Mouse (Mus musculus): ENCODE results near the gene Fgf18. TPM values are rescaled to one million over a fixed set of nuclear protein-coding genes. Genes with fewer than 3 reads are reported as not detected.

Gene Fgf18
- polyA plus RNA-seq, 1 experiment from 2014 or later = 7.2 TPM

DNA sequence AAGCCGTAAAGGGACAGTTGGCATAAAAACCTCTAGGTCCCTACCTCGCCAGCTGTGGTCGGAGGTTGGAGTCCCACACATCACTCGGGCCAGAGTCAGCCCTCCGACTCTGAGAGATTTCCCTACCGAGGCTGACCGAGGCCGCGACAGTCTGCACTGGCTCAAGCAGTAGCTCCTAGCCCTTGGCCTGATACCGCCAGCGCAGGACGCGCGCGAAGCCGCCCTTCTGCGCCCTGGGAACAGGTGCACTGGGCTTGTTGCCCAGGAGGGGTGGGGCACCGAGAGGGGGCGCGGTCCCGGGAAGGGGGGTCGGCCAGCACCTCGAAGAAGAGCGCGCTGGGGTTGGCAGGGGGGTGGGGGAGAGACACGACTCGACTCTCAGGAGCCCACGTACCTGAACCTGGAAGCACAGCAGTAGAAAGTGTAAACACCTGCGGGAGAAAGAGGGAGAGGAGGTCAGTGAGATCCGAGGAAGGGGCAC, 509 bp downstream of the Fgf18 start:
- Histone ChIP-seq H3K4me3 (ENCODE audit: low read length) (peak overlapping the region; percentile 57), H3K27ac (ENCODE audit: low read depth, low read length) (peak overlapping the region; percentile 83), H3K27me3 (replicated peaks; ENCODE audit: control insufficient read depth, insufficient read depth, low read length) (no peaks in the 10 kb centered on the region; the same call in 1 of the 2 replicates), H3K9ac (ENCODE audit: low read depth, low read length) (peak overlapping the region; percentile 79), H3K36me3 (ENCODE audit: control insufficient read depth, insufficient read depth, low read length) (peaks cover 16% of the 10 kb centered on the region), H3K4me2 (ENCODE audit: low read length) (peak overlapping the region; percentile 89), H3K9me3 (ENCODE audit: control insufficient read depth, low read length) (no peaks in the 10 kb centered on the region), H3K4me1 (ENCODE audit: control insufficient read depth, insufficient read depth, low read depth, low read length) (peaks cover 19% of the 10 kb centered on the region)
- WGBS = under 1% methylated on average over 30 of the region's 30 CpGs
- peak; percentile 16; the same call in 1 of the 2 replicates for ATAC-seq

- peak overlapping the region; percentile 89 for H3K4me2 ChIP-seq (ENCODE audit: low read length)
- peak overlapping the region; percentile 57 for H3K4me3 ChIP-seq (ENCODE audit: low read length)
- H3K27ac ChIP-seq (ENCODE audit: low read depth, low read length) = peak overlapping the region; percentile 44
- H3K27me3 ChIP-seq (replicated peaks; ENCODE audit: control insufficient read depth, insufficient read depth, low read length) = no peaks in the 10 kb centered on the region; the same call in 1 of the 2 replicates
- H3K4me1 ChIP-seq (ENCODE audit: control insufficient read depth, insufficient read depth, low read depth, low read length) = peaks cover 19% of the 10 kb centered on the region
- peak; percentile 48 for ATAC-seq
- H3K9me3 ChIP-seq (ENCODE audit: control insufficient read depth, low read length) = no peaks in the 10 kb centered on the region
- peak overlapping the region; percentile 2; the same call in 1 of the 2 replicates for H3K9ac ChIP-seq (ENCODE audit: low read depth, low read length)
- peaks cover 12% of the 10 kb centered on the region for H3K36me3 ChIP-seq (ENCODE audit: control insufficient read depth, insufficient read depth, low read length)
- WGBS = 5% methylated on average over 9 of the region's 9 CpGs
Measured at GRCm38 (mm10) chr11:33146143-33146497, 1.1 kb downstream of the Fgf18 start.

GRCm38 (mm10) chr11:33145201-33146142, 1.7 kb downstream of the Fgf18 start:
- Histone ChIP-seq H3K27ac (ENCODE audit: low read depth, low read length) (no peak overlapping the region), H3K27me3 (replicated peaks; ENCODE audit: control insufficient read depth, insufficient read depth, low read length) (no peaks in the 10 kb centered on the region; the same call in 1 of the 2 replicates), H3K9ac (ENCODE audit: low read depth, low read length) (0 out of 2 replicates have a peak overlapping the region, but pooled peaks have one; percentile 17), H3K4me3 (ENCODE audit: low read length) (peak overlapping the region; percentile 57), H3K36me3 (ENCODE audit: control insufficient read depth, insufficient read depth, low read length) (peaks cover 6% of the 10 kb centered on the region), H3K4me2 (ENCODE audit: low read length) (peak overlapping the region; percentile 89), H3K4me1 (ENCODE audit: control insufficient read depth, insufficient read depth, low read depth, low read length) (peaks cover 19% of the 10 kb centered on the region), H3K9me3 (ENCODE audit: control insufficient read depth, low read length) (no peaks in the 10 kb centered on the region)
- no peak for ATAC-seq
- 19% methylated on average over 7 of the region's 7 CpGs for WGBS

DNA sequence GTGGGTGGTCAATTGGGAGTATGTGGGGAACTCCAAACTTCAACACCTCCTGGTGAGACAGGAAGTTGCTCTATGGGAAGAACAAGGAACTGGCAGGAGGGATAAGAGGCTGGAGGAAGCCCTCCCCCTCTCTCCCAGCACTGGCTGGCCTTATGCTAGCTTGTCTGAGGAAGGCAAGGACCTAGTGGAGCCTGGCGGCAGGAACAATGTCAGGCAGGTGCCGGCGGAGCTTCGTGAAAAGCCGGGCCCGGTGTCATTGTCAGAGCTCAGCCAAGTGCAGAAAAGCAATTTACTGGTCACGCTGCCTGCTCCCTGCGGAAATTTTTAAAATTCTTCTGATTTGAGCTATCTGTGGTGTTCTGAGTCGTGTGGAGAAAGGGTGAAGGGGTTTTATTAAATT, 3.3 kb downstream of the Fgf18 start:
- Histone ChIP-seq H3K4me3 (ENCODE audit: low read length) (no peak overlapping the region), H3K27me3 (replicated peaks; ENCODE audit: control insufficient read depth, insufficient read depth, low read length) (no peaks in the 10 kb centered on the region; the same call in 1 of the 2 replicates), H3K4me1 (ENCODE audit: control insufficient read depth, insufficient read depth, low read depth, low read length) (peaks cover 19% of the 10 kb centered on the region), H3K9ac (ENCODE audit: low read depth, low read length) (no peak overlapping the region), H3K36me3 (ENCODE audit: control insufficient read depth, insufficient read depth, low read length) (no peaks in the 10 kb centered on the region), H3K4me2 (ENCODE audit: low read length) (no peak overlapping the region), H3K9me3 (ENCODE audit: control insufficient read depth, low read length) (no peaks in the 10 kb centered on the region), H3K27ac (ENCODE audit: low read depth, low read length) (no peak overlapping the region)
- 10% methylated on average over 9 of the region's 9 CpGs for WGBS
- no peak for ATAC-seq

DNA sequence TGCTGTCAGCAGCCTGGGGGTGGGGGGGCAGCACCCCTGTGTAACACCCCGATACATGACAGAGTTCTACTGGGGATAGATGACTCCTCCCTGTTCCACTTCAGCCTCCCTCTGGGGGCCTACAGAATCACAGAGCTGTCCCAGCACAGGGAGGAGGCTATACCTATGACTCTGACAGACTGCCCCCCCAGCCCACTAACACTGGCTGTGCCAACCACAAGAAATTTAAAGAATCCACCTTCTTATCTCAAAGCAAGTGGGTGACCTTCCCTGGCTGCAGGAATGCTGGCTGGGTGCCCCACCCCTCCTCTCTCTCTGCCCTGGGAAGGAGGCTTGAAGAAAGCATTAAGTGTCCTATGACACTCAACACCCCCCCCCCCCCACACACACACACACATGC, 4.4 kb downstream of the Fgf18 start:
- Histone ChIP-seq H3K36me3 (ENCODE audit: control insufficient read depth, insufficient read depth, low read length) (no peaks in the 10 kb centered on the region), H3K27me3 (replicated peaks; ENCODE audit: control insufficient read depth, insufficient read depth, low read length) (no peaks in the 10 kb centered on the region; the same call in 1 of the 2 replicates), H3K9me3 (ENCODE audit: control insufficient read depth, low read length) (no peaks in the 10 kb centered on the region), H3K9ac (ENCODE audit: low read depth, low read length) (no peak overlapping the region), H3K4me2 (ENCODE audit: low read length) (no peak overlapping the region), H3K27ac (ENCODE audit: low read depth, low read length) (no peak overlapping the region), H3K4me3 (ENCODE audit: low read length) (no peak overlapping the region), H3K4me1 (ENCODE audit: control insufficient read depth, insufficient read depth, low read depth, low read length) (peaks cover 19% of the 10 kb centered on the region)
- WGBS = 88% methylated on average over 1 of the region's 1 CpGs
- ATAC-seq = no peak

DNA sequence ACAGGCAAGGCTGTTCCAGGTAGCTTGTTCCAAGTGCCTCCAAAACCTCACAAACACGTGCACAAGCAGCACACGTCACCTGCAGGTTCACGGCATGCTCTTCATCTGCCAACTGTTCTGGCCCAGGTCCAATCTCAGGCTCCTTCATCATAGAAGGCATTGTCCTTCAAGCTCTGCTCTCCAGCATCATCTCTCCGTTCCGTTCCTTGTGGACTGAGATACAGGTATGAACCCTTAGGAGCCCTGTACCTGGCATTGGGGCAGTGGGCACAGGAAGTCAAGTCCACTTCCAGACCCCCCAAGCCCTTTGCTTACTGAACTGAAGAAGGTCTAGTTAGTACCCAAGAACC, 7.1 kb downstream of the Fgf18 start:
- H3K36me3 ChIP-seq (ENCODE audit: control insufficient read depth, insufficient read depth, low read length) = no peaks in the 10 kb centered on the region
- H3K9ac ChIP-seq (ENCODE audit: low read depth, low read length) = no peak overlapping the region
- H3K27ac ChIP-seq (ENCODE audit: low read depth, low read length) = no peak overlapping the region
- ATAC-seq = no peak
- 88% methylated on average over 5 of the region's 5 CpGs for WGBS
- H3K4me2 ChIP-seq (ENCODE audit: low read length) = no peak overlapping the region
- no peaks in the 10 kb centered on the region for H3K9me3 ChIP-seq (ENCODE audit: control insufficient read depth, low read length)
- H3K4me3 ChIP-seq (ENCODE audit: low read length) = no peak overlapping the region
- H3K4me1 ChIP-seq (ENCODE audit: control insufficient read depth, insufficient read depth, low read depth, low read length) = peaks cover 5% of the 10 kb centered on the region; the same call in 1 of the 2 replicates
- H3K27me3 ChIP-seq (replicated peaks; ENCODE audit: control insufficient read depth, insufficient read depth, low read length) = no peaks in the 10 kb centered on the region; the same call in 1 of the 2 replicates

GRCm38 (mm10) chr11:33139458-33140110, 7.6 kb downstream of the Fgf18 start:
- peaks cover 5% of the 10 kb centered on the region; the same call in 1 of the 2 replicates for H3K4me1 ChIP-seq (ENCODE audit: control insufficient read depth, insufficient read depth, low read depth, low read length)
- 76% methylated on average over 9 of the region's 9 CpGs for WGBS
- no peak overlapping the region for H3K27ac ChIP-seq (ENCODE audit: low read depth, low read length)
- no peaks in the 10 kb centered on the region for H3K9me3 ChIP-seq (ENCODE audit: control insufficient read depth, low read length)
- H3K27me3 ChIP-seq (replicated peaks; ENCODE audit: control insufficient read depth, insufficient read depth, low read length) = no peaks in the 10 kb centered on the region; the same call in 1 of the 2 replicates
- H3K36me3 ChIP-seq (ENCODE audit: control insufficient read depth, insufficient read depth, low read length) = no peaks in the 10 kb centered on the region
- ATAC-seq = no peak
- no peak overlapping the region for H3K4me2 ChIP-seq (ENCODE audit: low read length)
- H3K4me3 ChIP-seq (ENCODE audit: low read length) = no peak overlapping the region
- no peak overlapping the region for H3K9ac ChIP-seq (ENCODE audit: low read depth, low read length)

- Histone ChIP-seq H3K9me3 (ENCODE audit: control insufficient read depth, low read length) (no peaks in the 10 kb centered on the region), H3K4me3 (ENCODE audit: low read length) (no peak overlapping the region), H3K4me2 (ENCODE audit: low read length) (no peak overlapping the region), H3K4me1 (ENCODE audit: control insufficient read depth, insufficient read depth, low read depth, low read length) (peaks cover under 1% of the 10 kb centered on the region; the same call in 1 of the 2 replicates), H3K36me3 (ENCODE audit: control insufficient read depth, insufficient read depth, low read length) (no peaks in the 10 kb centered on the region), H3K27me3 (replicated peaks; ENCODE audit: control insufficient read depth, insufficient read depth, low read length) (no peaks in the 10 kb centered on the region; the same call in 1 of the 2 replicates), H3K27ac (ENCODE audit: low read depth, low read length) (no peak overlapping the region), H3K9ac (ENCODE audit: low read depth, low read length) (no peak overlapping the region)
- no peak for ATAC-seq
- 94% methylated on average over 5 of the region's 5 CpGs for WGBS
Measured at GRCm38 (mm10) chr11:33138686-33139085, 8.5 kb downstream of the Fgf18 start.
